Mouse (Mus musculus) adrenal gland, adult 2 months (tissue): ENCODE measurements around the gene Ky. TPM values are rescaled to one million over a fixed set of nuclear protein-coding genes. Genes with fewer than 3 reads are reported as not detected.

ENCODE experiments used
- DNase-seq: peaks from one replicate; pipeline ENCODE4 v3.0.0; 2021
- polyA plus RNA-seq: library from polyadenylated mRNA; depleted of rRNA; stranded (reverse); fragments of >200 nt; gene quantifications from 2 replicates; pipeline ENCODE4 v1.2.3, GENCODE M21; 2012
- total RNA-seq, 2 experiments: library from RNA; stranded (reverse); gene quantifications; 2 replicates each; pipeline ENCODE4 v1.2.3; 2021

Ky gene
- total and polyA plus RNA-seq, 3 experiments, result 0.26 to 1.1 (median 0.63) TPM

GRCm38 (mm10) chr9:102502015-102502633, 3.4 kb upstream of the Ky start:
- DNase-seq, result no peak

- DNase-seq, result no peak
These were observed 703 bp upstream of the Ky start for GRCm38 (mm10) chr9:102504716-102505378.

GRCm38 (mm10) chr9:102508315-102508714, 2.8 kb downstream of the Ky start:
- DNase-seq, result no peak

GRCm38 (mm10) chr9:102511423-102511822, 5.9 kb downstream of the Ky start:
- DNase-seq, result peak; percentile 41

GRCm38 (mm10) chr9:102513578-102513977, 8.0 kb downstream of the Ky start:
- DNase-seq, result no peak

- no peak for DNase-seq
These were observed 12.9 kb downstream of the Ky start for GRCm38 (mm10) chr9:102518443-102518842.

- DNase-seq, result no peak
These were observed 15.8 kb downstream of the Ky start for GRCm38 (mm10) chr9:102521396-102521795.

GRCm38 (mm10) chr9:102528106-102528505, 22.6 kb downstream of the Ky start:
- DNase-seq, result no peak

- DNase-seq, result no peak
These were observed 23.0 kb downstream of the Ky start for GRCm38 (mm10) chr9:102528561-102528960.

- DNase-seq, result no peak
These were observed 23.5 kb downstream of the Ky start for GRCm38 (mm10) chr9:102529008-102529407.

- DNase-seq, result no peak
These were observed 25.7 kb downstream of the Ky start for GRCm38 (mm10) chr9:102531051-102531892.

GRCm38 (mm10) chr9:102536968-102537367, 31.4 kb downstream of the Ky start:
- DNase-seq, result no peak

- no peak for DNase-seq
These were observed 34.1 kb downstream of the Ky start for GRCm38 (mm10) chr9:102539699-102540098.

- no peak for DNase-seq
These were observed 36.1 kb downstream of the Ky start for GRCm38 (mm10) chr9:102541666-102542065.

- no peak for DNase-seq
These were observed 37.0 kb downstream of the Ky start for GRCm38 (mm10) chr9:102542540-102542939.

- no peak for DNase-seq
These were observed 38.2 kb downstream of the Ky start for GRCm38 (mm10) chr9:102543761-102544115.

- DNase-seq, result no peak
These were observed 38.7 kb downstream of the Ky start for GRCm38 (mm10) chr9:102544116-102544772.

GRCm38 (mm10) chr9:102544773-102545366, 39.3 kb downstream of the Ky start:
- DNase-seq, result peak; percentile 80

- no peak for DNase-seq
These were observed 40.1 kb downstream of the Ky start for GRCm38 (mm10) chr9:102545406-102546255.

- DNase-seq, result no peak
These were observed 40.9 kb downstream of the Ky start for GRCm38 (mm10) chr9:102546256-102547027.

- DNase-seq, result no peak
These were observed 41.4 kb downstream of the Ky start for GRCm38 (mm10) chr9:102547028-102547354.
